Mouse (Mus musculus): Measurements from ENCODE around the gene Zik1. TPM values are rescaled to one million over a fixed set of nuclear protein-coding genes. Genes with fewer than 3 reads are reported as not detected.

Gene Zik1
- 30.5 and 31.2 TPM in 2 replicates for polyA plus RNA-seq (2016; fragmentation: Nextera tagmentation; extraction: Ambion mirVana)

DNA sequence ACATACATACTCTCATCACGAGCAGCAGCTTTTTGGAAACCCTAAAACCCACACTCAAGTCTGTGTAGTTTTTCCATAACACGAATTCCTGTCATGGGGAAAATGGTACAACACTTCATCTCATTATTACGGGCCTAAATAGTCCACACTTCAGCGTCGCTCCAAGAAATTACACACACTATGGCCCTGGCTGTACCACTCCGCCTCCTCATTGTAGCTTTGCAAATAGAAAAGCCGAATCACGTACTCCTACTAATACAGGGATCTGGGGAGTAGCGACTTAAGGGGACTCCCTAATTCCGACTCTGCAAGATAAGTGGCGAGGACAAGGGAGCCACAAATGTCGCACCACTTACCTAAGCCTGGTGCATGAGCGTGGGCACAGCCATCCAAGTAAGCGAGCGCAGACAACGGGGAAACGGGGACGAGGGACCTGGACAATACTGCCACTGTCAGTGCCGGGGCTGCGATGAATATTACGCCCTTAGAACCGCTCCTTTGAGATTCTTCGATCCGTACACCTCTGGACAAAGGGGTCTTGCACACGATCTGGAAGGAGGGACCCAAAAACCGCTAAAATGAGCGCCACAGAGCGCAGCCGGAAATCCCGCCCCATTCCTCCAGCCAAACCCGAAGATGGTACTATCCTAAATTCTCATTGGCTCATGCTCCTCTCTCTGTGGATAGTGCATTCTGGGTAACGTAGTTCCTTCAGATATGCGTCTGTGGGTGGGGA lies at the start of gene Zik1:
TSS of gene Zik1 (minus strand) at position 609 of the 736 bp plus-strand sequence.
- WGBS: 3% methylated on average over 33 of the region's 33 CpGs
- peak within 1 kb of the TSS; percentile 74 for H3K4me3 ChIP-seq
- peaks cover 12% of the 10 kb centered on the region for H3K4me1 ChIP-seq (replicated peaks)
- H3K27ac ChIP-seq: peak within 1 kb of the TSS; percentile 91
- peak; percentile 84 for DNase-seq (ENCODE audit: low spot score)
- no peaks in the 10 kb centered on the region for H3K27me3 ChIP-seq (ENCODE audit: insufficient read depth, poor library complexity, severe bottlenecking)
- H3K36me3 ChIP-seq: peaks cover 41% of the 10 kb centered on the region
- no peaks in the 10 kb centered on the region for H3K9me3 ChIP-seq

GRCm38 (mm10) chr7:10495578-10495977 lies 384 bp upstream of the Zik1 start:
- WGBS: 35% methylated on average over 6 of the region's 6 CpGs
- peak overlapping the region; percentile 74 for H3K4me3 ChIP-seq
- H3K4me1 ChIP-seq (replicated peaks): peaks cover 12% of the 10 kb centered on the region
- H3K27me3 ChIP-seq (ENCODE audit: insufficient read depth, poor library complexity, severe bottlenecking): no peaks in the 10 kb centered on the region
- no peak for DNase-seq (ENCODE audit: low spot score)
- H3K9me3 ChIP-seq: no peaks in the 10 kb centered on the region
- peaks cover 35% of the 10 kb centered on the region for H3K36me3 ChIP-seq
- H3K27ac ChIP-seq: peak overlapping the region; percentile 74

GRCm38 (mm10) chr7:10480588-10481233 lies 14.5 kb downstream of the Zik1 start:
- DNase-seq (ENCODE audit: low spot score): peak; percentile 2
- WGBS: 65% methylated on average over 18 of the region's 18 CpGs
- no peaks in the 10 kb centered on the region for H3K36me3 ChIP-seq
- H3K4me1 ChIP-seq (replicated peaks): no peaks in the 10 kb centered on the region
- peaks cover 16% of the 10 kb centered on the region; the same call in 1 of the 2 replicates for H3K9me3 ChIP-seq
- H3K4me3 ChIP-seq: peak overlapping the region; percentile 32
- no peaks in the 10 kb centered on the region for H3K27me3 ChIP-seq (ENCODE audit: insufficient read depth, poor library complexity, severe bottlenecking)
- no peak overlapping the region for H3K27ac ChIP-seq

DNA sequence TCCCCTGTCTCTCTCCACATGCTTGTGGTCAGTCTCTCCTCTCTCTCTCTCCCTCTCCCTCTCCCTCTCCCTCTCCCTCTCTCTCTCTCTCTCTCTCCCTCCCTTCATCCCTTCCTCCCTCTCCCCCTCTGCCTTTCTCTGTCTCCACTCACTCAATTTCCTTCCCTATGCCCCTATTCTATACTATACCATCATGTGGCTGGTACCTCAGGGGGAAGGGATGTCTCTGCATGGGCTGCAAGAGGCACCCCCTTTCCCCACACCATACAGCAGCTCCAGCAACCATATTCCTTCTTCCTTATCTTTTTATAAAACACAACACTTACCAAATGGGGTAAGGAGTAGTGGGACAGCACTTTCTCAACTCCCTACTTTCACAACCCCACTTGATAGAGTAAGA lies 15.4 kb downstream of the Zik1 start:
- no peak for DNase-seq (ENCODE audit: low spot score)
- Histone ChIP-seq H3K9me3 (peaks cover 16% of the 10 kb centered on the region; the same call in 1 of the 2 replicates), H3K27ac (no peak overlapping the region), H3K4me1 (replicated peaks) (no peaks in the 10 kb centered on the region), H3K4me3 (no peak overlapping the region), H3K27me3 (ENCODE audit: insufficient read depth, poor library complexity, severe bottlenecking) (no peaks in the 10 kb centered on the region), H3K36me3 (no peaks in the 10 kb centered on the region)

- Histone ChIP-seq H3K27me3 (ENCODE audit: insufficient read depth, poor library complexity, severe bottlenecking) (no peaks in the 10 kb centered on the region), H3K4me3 (no peak overlapping the region), H3K4me1 (replicated peaks) (no peaks in the 10 kb centered on the region), H3K36me3 (no peaks in the 10 kb centered on the region), H3K9me3 (peaks cover 32% of the 10 kb centered on the region), H3K27ac (no peak overlapping the region)
- WGBS: 74% methylated on average over 3 of the region's 3 CpGs
- DNase-seq (ENCODE audit: low spot score): no peak
Observed at GRCm38 (mm10) chr7:10458166-10458565, 37.0 kb downstream of the Zik1 start.

DNA sequence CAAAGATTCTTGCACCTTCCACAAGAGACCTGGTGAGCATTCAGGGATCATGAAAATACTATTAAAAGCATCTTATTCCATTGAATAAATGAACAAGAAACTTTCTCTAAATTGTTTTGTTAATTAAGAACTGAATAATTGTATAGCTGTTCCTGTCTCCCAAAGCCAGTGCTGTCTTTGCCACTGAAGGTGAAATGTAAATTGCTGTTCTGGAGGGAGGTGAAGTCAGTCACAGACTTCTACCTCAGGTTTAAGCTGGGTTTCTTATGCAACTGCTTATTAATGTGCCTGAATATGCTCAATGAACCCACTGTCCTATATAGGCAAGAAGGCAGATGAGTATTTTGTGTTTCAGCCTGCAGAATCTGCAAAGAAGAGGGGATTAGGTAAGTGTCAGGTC lies 52.2 kb downstream of the Zik1 start, which contains the start of gene Vmn1r67:
TSS of gene Vmn1r67 (plus strand) at position 301 of the 400 bp plus-strand sequence.
- H3K9me3 ChIP-seq: peaks cover 46% of the 10 kb centered on the region
- no peaks in the 10 kb centered on the region for H3K4me1 ChIP-seq (replicated peaks)
- no peaks in the 10 kb centered on the region for H3K36me3 ChIP-seq
- no peaks in the 10 kb centered on the region for H3K27me3 ChIP-seq (ENCODE audit: insufficient read depth, poor library complexity, severe bottlenecking)
- no peak for DNase-seq (ENCODE audit: low spot score)
- no peak within 1 kb of the TSS for H3K27ac ChIP-seq
- H3K4me3 ChIP-seq: no peak within 1 kb of the TSS

Other genes starting within 250 kb of the Zik1 start
- not detected in 2 replicates for gene Vmn1r66, start 217.4 kb downstream of the Zik1 start, polyA plus RNA-seq (2016; fragmentation: Nextera tagmentation; extraction: Ambion mirVana)
- not detected in 2 replicates for gene Vmn1r67, start 52.1 kb downstream of the Zik1 start, polyA plus RNA-seq (2016; fragmentation: Nextera tagmentation; extraction: Ambion mirVana)
- not detected in 2 replicates for gene Vmn1r68, start 63.1 kb upstream of the Zik1 start, polyA plus RNA-seq (2016; fragmentation: Nextera tagmentation; extraction: Ambion mirVana)
- gene Vmn1r69, start 118.3 kb upstream of the Zik1 start, polyA plus RNA-seq (2016; fragmentation: Nextera tagmentation; extraction: Ambion mirVana): not detected in 2 replicates
- gene Vmn1r70, start 136.1 kb upstream of the Zik1 start, polyA plus RNA-seq (2016; fragmentation: Nextera tagmentation; extraction: Ambion mirVana): not detected in 2 replicates
- not detected in 2 replicates for gene Nlrp4b, start 192.4 kb upstream of the Zik1 start, polyA plus RNA-seq (2016; fragmentation: Nextera tagmentation; extraction: Ambion mirVana)

All from hindbrain, embryonic 10.5 days (tissue).